Mouse (Mus musculus): ENCODE data around the gene Ing4. TPM values are rescaled to one million over a fixed set of nuclear protein-coding genes. Genes with fewer than 3 reads are reported as not detected.
"Not testable (repeated sequence)": the region's sequence is repeated elsewhere in the genome, so short reads cannot be mapped to it uniquely, and the experiment has no call there.

Gene Ing4
- polyA plus RNA-seq, 1 experiment from 2014 or later: 79.2 TPM

DNA sequence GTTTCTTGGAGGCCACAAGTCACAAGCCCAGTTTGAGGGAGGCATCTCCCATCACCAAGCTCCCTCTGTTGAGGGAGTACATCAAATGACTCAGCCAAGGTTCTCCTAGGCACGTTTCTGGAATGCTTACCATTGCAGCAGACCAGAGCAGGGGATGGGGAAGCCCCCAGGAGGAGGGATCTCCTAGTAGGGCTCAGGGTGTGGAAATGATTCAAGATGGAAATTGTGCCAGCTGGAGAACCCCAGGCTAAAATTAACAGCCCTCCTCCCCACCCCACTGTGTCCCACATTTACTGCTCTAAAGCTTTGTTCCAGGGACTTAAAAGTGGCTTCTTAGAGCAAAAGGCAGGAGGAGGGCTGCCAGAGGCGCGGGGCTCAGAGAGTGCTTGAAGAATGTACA is 34.5 kb upstream of the Ing4 start:
- Histone ChIP-seq H3K4me3 (no peak overlapping the region), H3K9ac (peak overlapping the region; percentile 7; the same call in 1 of the 2 replicates), H3K27ac (no peak overlapping the region), H3K36me3 (no peaks in the 10 kb centered on the region), H3K4me1 (replicated peaks) (peaks cover 34% of the 10 kb centered on the region), H3K4me2 (no peak overlapping the region), H3K9me3 (replicated peaks) (no peaks in the 10 kb centered on the region), H3K27me3 (peaks cover 31% of the 10 kb centered on the region)
- 26% methylated on average over 3 of the region's 3 CpGs for WGBS
- no peak for ATAC-seq (replicated peaks; ENCODE audit: insufficient number of reproducible peaks, insufficient read depth, low FRiP score, low read depth)

DNA sequence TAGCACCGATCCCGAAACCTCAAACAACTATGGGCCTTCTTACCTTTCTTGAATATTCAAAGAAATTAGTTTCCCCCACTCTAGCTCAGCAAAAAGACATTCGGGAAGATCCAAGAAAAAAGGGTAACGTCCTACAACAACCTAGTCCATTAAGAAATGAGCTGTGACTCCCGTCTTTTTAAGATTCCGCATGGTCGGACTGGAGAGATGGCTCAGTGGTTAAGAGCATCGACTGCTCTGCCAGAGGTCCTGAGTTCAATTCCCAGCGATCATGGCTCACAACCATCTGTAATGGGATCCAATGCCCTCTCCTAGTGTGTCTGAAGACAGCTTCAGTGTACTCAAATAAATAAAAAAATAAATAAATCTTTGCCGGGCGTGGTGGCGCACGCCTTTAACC is 31.5 kb upstream of the Ing4 start:
- Histone ChIP-seq H3K27ac (peak overlapping the region; percentile 95), H3K27me3 (peaks cover 6% of the 10 kb centered on the region; the same call in 1 of the 2 replicates), H3K4me2 (peak overlapping the region; percentile 77), H3K9me3 (replicated peaks) (no peaks in the 10 kb centered on the region), H3K9ac (peak overlapping the region; percentile 75), H3K36me3 (peaks cover 9% of the 10 kb centered on the region; the same call in 1 of the 2 replicates), H3K4me3 (peak overlapping the region; percentile 59), H3K4me1 (replicated peaks) (peaks cover 47% of the 10 kb centered on the region)
- no peak for ATAC-seq (replicated peaks; ENCODE audit: insufficient number of reproducible peaks, insufficient read depth, low FRiP score, low read depth)
- WGBS: 35% methylated on average over 13 of the region's 13 CpGs

DNA sequence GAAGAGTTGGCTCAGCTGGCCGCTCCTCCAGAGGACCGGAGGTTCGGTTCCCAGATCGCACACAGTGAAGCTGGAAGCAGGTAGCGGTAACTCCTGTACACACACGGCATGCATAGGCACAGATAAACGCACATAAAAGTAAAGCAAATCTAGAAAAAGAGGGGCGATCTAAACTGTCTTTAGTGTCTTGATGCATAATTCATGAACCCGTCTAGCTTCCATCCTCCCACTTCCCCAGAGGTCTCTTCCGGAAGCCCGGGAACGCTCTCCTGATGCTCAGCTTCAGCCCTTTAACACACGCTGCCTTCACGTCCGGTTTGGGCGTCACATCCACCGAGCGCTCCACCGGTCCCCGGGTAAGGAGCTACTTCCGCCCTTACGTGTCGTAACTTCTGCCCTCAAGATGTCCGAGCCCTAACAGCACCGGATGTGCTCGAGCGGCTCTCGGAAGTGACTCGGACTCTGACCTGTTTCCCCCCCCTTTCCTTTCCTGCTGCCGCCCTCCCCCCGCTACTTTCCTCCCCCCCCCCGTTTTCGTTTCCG is 30.9 kb upstream of the Ing4 start:
- peak overlapping the region; percentile 75 for H3K9ac ChIP-seq
- H3K27me3 ChIP-seq: peaks cover 1% of the 10 kb centered on the region; the same call in 1 of the 2 replicates
- under 1% methylated on average over 30 of the region's 34 CpGs for WGBS

DNA sequence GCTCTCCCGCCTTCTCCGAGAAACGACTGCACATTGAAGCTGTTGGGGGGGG is 30.6 kb upstream of the Ing4 start, which contains the start of gene Zfp384:
Zfp384 (plus strand) TSS at position 17 of the 52 bp plus-strand sequence.
- Histone ChIP-seq H3K4me1 (replicated peaks) (peaks cover 39% of the 10 kb centered on the region), H3K4me2 (peak within 1 kb of the TSS; percentile 77), H3K27ac (peak within 1 kb of the TSS; percentile 95), H3K36me3 (peaks cover 15% of the 10 kb centered on the region; the same call in 1 of the 2 replicates), H3K9ac (peak within 1 kb of the TSS; percentile 75), H3K27me3 (no peaks in the 10 kb centered on the region), H3K9me3 (replicated peaks) (no peaks in the 10 kb centered on the region), H3K4me3 (peak within 1 kb of the TSS; percentile 59)
- no peak for ATAC-seq (replicated peaks; ENCODE audit: insufficient number of reproducible peaks, insufficient read depth, low FRiP score, low read depth)
- WGBS: 0% methylated on average over 1 of the region's 3 CpGs

More for the DNA sequence above, 30.9 kb upstream of the Ing4 start:
- Histone ChIP-seq H3K27ac (peak overlapping the region; percentile 95), H3K4me3 (peak overlapping the region; percentile 59), H3K4me2 (peak overlapping the region; percentile 77), H3K36me3 (peaks cover 14% of the 10 kb centered on the region; the same call in 1 of the 2 replicates), H3K4me1 (replicated peaks) (peaks cover 41% of the 10 kb centered on the region), H3K9me3 (replicated peaks) (no peaks in the 10 kb centered on the region)
- peak; percentile 97 for ATAC-seq (replicated peaks; ENCODE audit: insufficient number of reproducible peaks, insufficient read depth, low FRiP score, low read depth)

DNA sequence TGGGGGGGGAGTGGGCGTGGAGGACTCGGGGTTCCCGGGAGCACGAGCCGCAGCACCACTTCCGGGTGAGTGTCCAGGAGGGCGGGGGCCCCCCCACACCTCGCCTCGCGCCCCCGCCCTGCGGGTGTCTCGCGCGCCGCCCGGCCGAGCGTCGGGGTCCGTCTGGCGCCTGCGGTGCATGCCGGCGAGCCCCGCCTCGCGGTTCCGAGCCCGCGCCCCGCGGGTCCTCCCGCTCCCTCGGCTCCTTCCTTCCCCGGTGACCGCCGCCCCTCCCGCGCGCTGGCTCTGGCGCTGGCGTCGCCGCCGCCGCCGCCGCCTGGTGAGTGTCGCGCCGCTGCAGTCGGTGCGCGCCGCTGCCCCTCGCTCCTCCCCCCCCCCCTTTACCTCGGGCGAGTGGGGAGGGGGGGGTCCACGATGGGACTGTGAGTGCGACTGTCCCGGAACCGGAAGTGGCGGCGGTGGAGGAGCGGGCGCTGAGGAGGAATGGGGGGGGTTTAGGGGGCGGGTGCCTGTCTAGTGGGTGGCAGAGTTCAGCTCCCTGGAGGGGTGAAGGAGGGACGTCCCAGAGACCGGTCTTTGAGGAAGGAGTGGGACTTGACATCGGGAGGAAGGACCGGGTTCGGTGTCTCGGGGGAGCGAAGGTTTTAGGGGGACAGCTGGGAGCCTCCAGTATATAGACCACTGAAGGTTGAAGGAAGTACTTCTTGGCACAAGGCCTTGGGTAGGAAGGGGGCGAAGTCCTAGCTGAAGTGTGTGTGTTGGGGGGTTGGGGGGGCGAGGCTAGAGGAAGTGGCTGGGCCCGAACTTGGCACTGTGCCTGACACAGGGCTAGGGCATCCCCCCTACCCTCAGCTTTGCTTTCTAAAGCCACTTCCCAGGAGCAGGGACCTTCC is 30.1 kb upstream of the Ing4 start:
- no peaks in the 10 kb centered on the region for H3K27me3 ChIP-seq
- peak overlapping the region; percentile 95 for H3K27ac ChIP-seq
- peaks cover 15% of the 10 kb centered on the region; the same call in 1 of the 2 replicates for H3K36me3 ChIP-seq
- peak overlapping the region; percentile 59 for H3K4me3 ChIP-seq
- no peaks in the 10 kb centered on the region for H3K9me3 ChIP-seq (replicated peaks)
- peaks cover 35% of the 10 kb centered on the region for H3K4me1 ChIP-seq (replicated peaks)
- ATAC-seq (replicated peaks; ENCODE audit: insufficient number of reproducible peaks, insufficient read depth, low FRiP score, low read depth): peak; percentile 84
- peak overlapping the region; percentile 75 for H3K9ac ChIP-seq
- peak overlapping the region; percentile 75 for H3K4me2 ChIP-seq
- under 1% methylated on average over 45 of the region's 78 CpGs for WGBS

DNA sequence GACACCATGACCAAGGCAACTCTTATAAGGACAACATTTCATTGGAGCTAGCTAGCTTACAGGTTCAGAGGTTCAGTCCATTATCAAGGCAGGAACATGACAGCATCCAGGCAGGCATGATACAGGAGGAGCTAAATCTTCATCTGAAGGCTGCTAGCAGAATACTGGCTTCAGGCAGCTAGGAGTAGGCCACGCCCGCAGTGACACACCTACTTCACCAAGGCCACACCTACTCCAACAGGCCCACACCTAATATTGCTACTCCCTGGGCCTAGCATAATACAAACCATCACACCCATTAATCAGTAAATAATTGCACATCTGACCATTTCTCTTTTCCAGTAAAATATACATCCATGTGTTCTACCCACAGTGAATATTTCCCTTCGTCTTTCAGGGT is 21.9 kb upstream of the Ing4 start:
- Histone ChIP-seq H3K27me3 (no peaks in the 10 kb centered on the region), H3K4me1 (replicated peaks) (no peaks in the 10 kb centered on the region), H3K4me3 (no peak overlapping the region), H3K9ac (no peak overlapping the region), H3K4me2 (no peak overlapping the region), H3K36me3 (peaks cover 54% of the 10 kb centered on the region), H3K27ac (no peak overlapping the region), H3K9me3 (replicated peaks) (no peaks in the 10 kb centered on the region)
- WGBS: 88% methylated on average over 3 of the region's 3 CpGs
- no peak for ATAC-seq (replicated peaks; ENCODE audit: insufficient number of reproducible peaks, insufficient read depth, low FRiP score, low read depth)

DNA sequence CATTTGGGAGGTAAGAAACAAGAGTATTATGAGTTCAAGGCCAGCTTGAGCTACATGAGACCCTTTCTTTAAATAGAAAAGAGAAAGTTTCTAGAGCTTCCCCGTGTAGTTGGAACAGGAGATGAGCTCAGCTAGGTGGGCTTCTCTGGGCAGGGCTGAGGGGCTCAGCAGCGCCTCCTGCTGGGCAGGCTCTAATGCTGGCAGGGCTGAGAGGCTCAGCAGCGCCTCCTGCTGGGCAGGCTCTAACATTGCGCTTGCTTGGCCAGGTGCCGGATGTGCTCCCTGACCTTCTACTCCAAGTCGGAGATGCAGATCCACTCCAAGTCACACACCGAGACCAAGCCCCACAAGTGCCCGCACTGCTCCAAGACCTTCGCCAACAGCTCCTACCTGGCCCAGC is 9.0 kb upstream of the Ing4 start:
- not testable (repeated sequence) for H3K9ac ChIP-seq; H3K27ac ChIP-seq; H3K27me3 ChIP-seq; H3K4me1 ChIP-seq (replicated peaks); H3K4me2 ChIP-seq; H3K4me3 ChIP-seq; H3K9me3 ChIP-seq (replicated peaks)
- peaks cover 54% of the 10 kb centered on the region for H3K36me3 ChIP-seq
- ATAC-seq (replicated peaks; ENCODE audit: insufficient number of reproducible peaks, insufficient read depth, low FRiP score, low read depth): 0 out of 2 replicates have a peak, but pooled peaks have one; percentile 31
- 39% methylated on average over 8 of the region's 9 CpGs for WGBS

DNA sequence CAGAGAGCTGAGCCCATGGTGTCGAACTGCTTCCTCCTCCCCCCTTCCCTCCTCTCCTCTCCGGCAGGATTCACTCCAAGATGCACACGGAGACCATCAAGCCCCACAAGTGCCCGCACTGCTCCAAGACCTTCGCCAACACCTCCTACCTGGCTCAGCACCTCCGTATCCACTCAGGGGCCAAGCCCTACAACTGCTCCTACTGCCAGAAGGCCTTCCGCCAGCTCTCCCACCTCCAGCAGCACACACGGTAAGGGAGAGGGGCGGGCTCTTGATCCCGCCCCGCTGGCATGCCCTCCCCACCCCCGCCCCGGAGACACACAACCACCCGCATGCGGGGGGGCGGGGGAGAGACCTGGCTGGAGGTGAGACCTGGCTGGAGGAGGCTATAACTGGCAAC is 8.0 kb upstream of the Ing4 start:
- Histone ChIP-seq H3K4me1 (replicated peaks) (no peaks in the 10 kb centered on the region), H3K9ac (no peak overlapping the region), H3K9me3 (replicated peaks) (no peaks in the 10 kb centered on the region), H3K4me2 (no peak overlapping the region), H3K27ac (no peak overlapping the region), H3K27me3 (no peaks in the 10 kb centered on the region), H3K4me3 (no peak overlapping the region), H3K36me3 (peaks cover 55% of the 10 kb centered on the region)
- ATAC-seq (replicated peaks; ENCODE audit: insufficient number of reproducible peaks, insufficient read depth, low FRiP score, low read depth): 0 out of 2 replicates have a peak, but pooled peaks have one; percentile 39
- WGBS: 88% methylated on average over 16 of the region's 16 CpGs

DNA sequence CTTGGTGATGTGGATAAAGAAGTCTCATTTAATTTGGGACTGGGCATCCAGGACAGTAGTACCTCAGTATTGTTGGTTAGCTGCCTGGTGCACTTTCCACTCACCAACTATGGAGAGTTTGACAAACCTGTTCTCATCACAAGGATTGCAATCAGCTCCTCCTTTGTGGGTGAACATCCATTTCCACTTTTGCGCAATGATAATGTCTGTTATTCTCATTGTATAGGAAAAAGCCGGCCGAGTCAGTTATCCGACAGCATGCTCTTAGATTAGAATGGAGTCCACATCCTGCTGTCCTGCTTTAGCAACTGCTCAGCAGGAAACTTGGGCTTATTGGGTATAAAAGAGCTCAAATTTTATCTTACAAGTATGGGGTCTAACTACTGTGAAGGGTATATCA is 894 bp upstream of the Ing4 start:
- no peak for ATAC-seq (replicated peaks; ENCODE audit: insufficient number of reproducible peaks, insufficient read depth, low FRiP score, low read depth)
- H3K9me3 ChIP-seq (replicated peaks): no peaks in the 10 kb centered on the region
- peaks cover 17% of the 10 kb centered on the region for H3K4me1 ChIP-seq (replicated peaks)
- WGBS: 85% methylated on average over 4 of the region's 4 CpGs
- peaks cover 32% of the 10 kb centered on the region for H3K36me3 ChIP-seq
- peak overlapping the region; percentile 19; the same call in 1 of the 2 replicates for H3K9ac ChIP-seq
- peak overlapping the region; percentile 77 for H3K4me3 ChIP-seq
- peak overlapping the region; percentile 80 for H3K4me2 ChIP-seq
- H3K27ac ChIP-seq: peak overlapping the region; percentile 79
- H3K27me3 ChIP-seq: no peaks in the 10 kb centered on the region

DNA sequence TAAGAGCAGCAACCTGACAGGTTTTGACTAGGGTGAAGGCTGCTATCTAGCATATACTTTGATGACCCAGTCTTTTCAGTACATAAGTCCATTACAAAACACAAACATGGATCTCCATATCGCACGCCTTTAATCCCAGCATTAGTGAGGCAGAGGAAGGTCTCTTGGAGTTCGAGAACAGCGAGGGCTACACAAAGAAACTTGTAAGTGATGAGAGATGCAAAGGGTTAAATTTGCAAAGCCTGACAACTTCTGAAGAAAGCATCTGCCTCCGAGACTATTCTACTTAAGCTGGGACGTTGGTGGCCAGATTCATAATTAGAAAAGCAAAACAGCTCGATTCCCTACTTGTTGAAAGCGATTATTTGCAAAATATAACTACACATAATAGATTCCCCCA is 429 bp upstream of the Ing4 start:
- peak overlapping the region; percentile 80 for H3K4me2 ChIP-seq
- H3K27ac ChIP-seq: peak overlapping the region; percentile 79
- peak overlapping the region; percentile 19; the same call in 1 of the 2 replicates for H3K9ac ChIP-seq
- 4% methylated on average over 8 of the region's 8 CpGs for WGBS
- peaks cover 32% of the 10 kb centered on the region for H3K36me3 ChIP-seq
- H3K27me3 ChIP-seq: no peaks in the 10 kb centered on the region
- peaks cover 17% of the 10 kb centered on the region for H3K4me1 ChIP-seq (replicated peaks)
- no peaks in the 10 kb centered on the region for H3K9me3 ChIP-seq (replicated peaks)
- H3K4me3 ChIP-seq: peak overlapping the region; percentile 77
- no peak for ATAC-seq (replicated peaks; ENCODE audit: insufficient number of reproducible peaks, insufficient read depth, low FRiP score, low read depth)

DNA sequence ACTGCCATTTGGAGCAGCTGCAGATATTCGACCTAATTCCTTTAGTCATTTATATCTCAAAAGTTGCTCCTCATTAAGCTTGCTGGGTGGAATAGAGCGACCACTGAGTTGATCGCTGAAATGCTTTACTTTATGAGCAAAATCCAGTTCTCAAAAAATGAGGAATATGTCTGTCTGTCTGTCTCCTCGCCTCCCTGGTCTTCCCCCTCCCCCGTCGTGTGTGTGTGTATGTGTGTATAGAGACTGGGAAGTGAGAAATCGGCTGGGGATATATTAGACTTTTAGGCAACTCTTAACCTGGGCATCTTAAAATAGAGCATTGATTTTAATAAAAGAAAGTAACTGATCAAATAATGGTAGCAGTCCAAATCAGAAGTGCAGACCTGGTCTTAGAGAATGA is 661 bp downstream of the Ing4 start:
- no peaks in the 10 kb centered on the region for H3K27me3 ChIP-seq
- H3K4me1 ChIP-seq (replicated peaks): peaks cover 17% of the 10 kb centered on the region
- H3K9me3 ChIP-seq (replicated peaks): no peaks in the 10 kb centered on the region
- H3K27ac ChIP-seq: peak overlapping the region; percentile 73
- peak overlapping the region; percentile 80 for H3K4me2 ChIP-seq
- H3K9ac ChIP-seq: peak overlapping the region; percentile 66
- H3K4me3 ChIP-seq: peak overlapping the region; percentile 77
- WGBS: 13% methylated on average over 7 of the region's 7 CpGs
- H3K36me3 ChIP-seq: peaks cover 33% of the 10 kb centered on the region
- no peak for ATAC-seq (replicated peaks; ENCODE audit: insufficient number of reproducible peaks, insufficient read depth, low FRiP score, low read depth)
